In the genomic region with DNA sequence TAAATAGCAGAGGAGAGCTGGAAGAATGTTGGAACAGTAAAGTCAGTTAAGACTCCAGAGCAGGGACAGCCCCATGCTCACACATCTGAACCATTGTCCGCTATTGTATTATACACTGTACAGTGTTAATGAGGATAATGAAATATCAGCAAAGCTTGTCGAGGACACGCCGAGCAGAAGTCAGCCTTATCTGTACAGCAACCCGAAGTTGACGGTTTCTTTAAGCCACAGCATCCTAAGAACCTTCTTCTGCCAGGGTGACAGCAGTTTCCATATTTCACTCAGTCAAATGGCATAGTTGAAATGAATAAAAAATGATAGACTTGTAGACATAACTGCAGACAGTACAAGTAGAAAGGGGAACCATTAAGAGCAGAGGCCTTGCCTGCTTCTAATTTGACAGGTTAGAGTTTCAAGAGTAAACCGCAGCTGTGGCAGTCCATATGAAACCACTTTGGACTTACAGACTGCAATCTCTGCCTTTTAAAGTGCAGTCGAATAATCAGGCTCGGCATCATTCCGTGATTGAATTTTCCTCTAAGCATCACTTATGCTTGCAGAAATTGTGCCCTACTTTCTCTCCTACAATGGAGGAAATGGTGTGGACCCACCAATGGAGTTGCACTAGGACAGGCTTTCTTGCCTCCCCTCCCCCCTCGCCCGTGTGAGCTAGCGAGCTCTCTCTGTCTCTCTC, we compare ENCODE assay signal across 16 mouse cellular contexts.
"Had no signal": no experiment of that assay in that cellular context is flagged by ENCODE, and none has a peak within 500 bp of the region (broad histone marks: within the 10 kb centered on the region; RNA-seq: fewer than 3 reads in every experiment).

No protein-coding gene starts in this region.

- H3K4me3 ChIP-seq: limb, embryonic 12.5 days; liver, embryonic 13.5 days; lung, embryonic 15.5 days; midbrain, embryonic 13.5 days; myocyte; neural tube, embryonic 15.5 days had no signal

- H3K27me3 ChIP-seq: limb, embryonic 12.5 days; liver, embryonic 13.5 days; lung, embryonic 15.5 days; midbrain, embryonic 13.5 days; neural tube, embryonic 15.5 days had no signal

- DNase-seq: kidney, adult 8-10 months; kidney, postnatal 25 days; liver; liver, embryonic 13.5 days; liver, postnatal 0 days; lung, postnatal 14 days; right cerebral cortex, postnatal 4 days; spleen, adult 18-20 months; thymus, adult 2 months; thymus, postnatal 25 days had no signal

- H3K27ac ChIP-seq: limb, embryonic 12.5 days; liver, embryonic 13.5 days; lung, embryonic 15.5 days; macrophage; midbrain, embryonic 13.5 days; neural tube, embryonic 15.5 days had no signal

- H3K4me1 ChIP-seq: liver, embryonic 13.5 days; lung, embryonic 15.5 days; midbrain, embryonic 13.5 days; neural tube, embryonic 15.5 days had no signal

- H3K36me3 ChIP-seq: limb, embryonic 12.5 days; liver, embryonic 13.5 days; lung, embryonic 15.5 days; midbrain, embryonic 13.5 days; neural tube, embryonic 15.5 days had no signal

- H3K9me3 ChIP-seq: limb, embryonic 12.5 days; liver, embryonic 13.5 days; lung, embryonic 15.5 days; midbrain, embryonic 13.5 days; neural tube, embryonic 15.5 days had no signal

- H3K9ac ChIP-seq: limb, embryonic 12.5 days; liver, embryonic 13.5 days; liver, postnatal 0 days; lung, embryonic 15.5 days; midbrain, embryonic 13.5 days; neural tube, embryonic 15.5 days had no signal

- ATAC-seq: liver, postnatal 0 days; midbrain, embryonic 13.5 days had no signal

- H3K4me2 ChIP-seq: limb, embryonic 12.5 days; liver, embryonic 13.5 days; lung, embryonic 15.5 days; midbrain, embryonic 13.5 days; neural tube, embryonic 15.5 days had no signal
